Mouse (Mus musculus): ENCODE results near the gene Ano4. TPM values are rescaled to one million over a fixed set of nuclear protein-coding genes. Genes with fewer than 3 reads are reported as not detected.

Gene Ano4
- total and polyA plus RNA-seq, 3 experiments = not detected

- TF ChIP-seq SIN3A (IDR thresholded peaks at IDR 0.05; ENCODE audit: low read length) (0 out of 2 replicates have a peak, but pooled peaks have one; percentile 17), CHD1 (IDR thresholded peaks at IDR 0.05; ENCODE audit: low read depth, low read length) (no peak), KAT2A (conservative IDR thresholded peaks at IDR 0.05; ENCODE audit: low read depth, low read length) (no peak), E2F4 (IDR thresholded peaks at IDR 0.05; ENCODE audit: borderline replicate concordance, low read depth, low read length) (no peak)
Measured at GRCm38 (mm10) chr10:89327004-89327511, 17.5 kb downstream of the Ano4 start (continued).

GRCm38 (mm10) chr10:89326383-89326782 is 18.2 kb downstream of the Ano4 start:
- H3K4me1 ChIP-seq (ENCODE audit: control insufficient read depth in 1 of 2, insufficient read depth in 2 of 2, low read length in 2 of 2) = no peaks in the 10 kb centered on the region
- DNase-seq (ENCODE audit: low read depth, low spot score) = no peak
- TF ChIP-seq TAL1 (IDR thresholded peaks at IDR 0.05; ENCODE audit: low read length) = no peak
- peaks cover 0 to 4% of the 10 kb centered on the region in 2 experiments for H3K27me3 ChIP-seq (ENCODE audit: control insufficient read depth in 1 of 2, insufficient read depth in 2 of 2, low read length in 2 of 2)
- H3K27ac ChIP-seq (ENCODE audit: control insufficient read depth, low read depth, low read length) = no peak overlapping the region
- no peaks in the 10 kb centered on the region for H3K36me3 ChIP-seq (ENCODE audit: control insufficient read depth in 1 of 2, insufficient read depth in 2 of 2, low read length in 2 of 2)
- no peak overlapping the region for H3K9ac ChIP-seq (ENCODE audit: control insufficient read depth, low read depth, low read length, poor library complexity, severe bottlenecking)
- H3K79me2 ChIP-seq (ENCODE audit: control insufficient read depth, insufficient read depth, low read length, poor library complexity) = no peaks in the 10 kb centered on the region
- H3K9me3 ChIP-seq (replicated peaks; ENCODE audit: insufficient read depth, low read length) = no peaks in the 10 kb centered on the region
- no peak overlapping the region for H3K4me3 ChIP-seq (ENCODE audit: control insufficient read depth in 1 of 2, insufficient read depth in 1 of 2, low read depth in 2 of 2, low read length in 2 of 2)

GRCm38 (mm10) chr10:89307566-89307965 is 37.0 kb downstream of the Ano4 start:
- no peak for DNase-seq (ENCODE audit: low read depth, low spot score)
- H3K9me3 ChIP-seq (replicated peaks; ENCODE audit: insufficient read depth, low read length) = no peaks in the 10 kb centered on the region
- H3K4me3 ChIP-seq (ENCODE audit: control insufficient read depth in 1 of 2, insufficient read depth in 1 of 2, low read depth in 2 of 2, low read length in 2 of 2) = no peak overlapping the region
- no peak overlapping the region for H3K9ac ChIP-seq (ENCODE audit: control insufficient read depth, low read depth, low read length, poor library complexity, severe bottlenecking)
- no peaks in the 10 kb centered on the region for H3K79me2 ChIP-seq (ENCODE audit: control insufficient read depth, insufficient read depth, low read length, poor library complexity)
- H3K27ac ChIP-seq (ENCODE audit: control insufficient read depth, low read depth, low read length) = no peak overlapping the region
- H3K36me3 ChIP-seq (ENCODE audit: control insufficient read depth in 1 of 2, insufficient read depth in 2 of 2, low read length in 2 of 2) = no peaks in the 10 kb centered on the region
- TF ChIP-seq EP300 (IDR thresholded peaks at IDR 0.05; ENCODE audit: low read depth in 1 of 2, low read length in 2 of 2) = no peak
- no peak for TF ChIP-seq ZKSCAN1 (IDR thresholded peaks at IDR 0.05; ENCODE audit: low read depth, low read length)
- peak; percentile 61; the same call in 1 of the 2 replicates for TF ChIP-seq MAFK (IDR thresholded peaks at IDR 0.05; ENCODE audit: borderline replicate concordance, low read depth, low read length)
- no peaks in the 10 kb centered on the region; a peak in 1 of 4 replicates for H3K27me3 ChIP-seq (ENCODE audit: control insufficient read depth in 1 of 2, insufficient read depth in 2 of 2, low read length in 2 of 2)
- no peaks in the 10 kb centered on the region for H3K4me1 ChIP-seq (ENCODE audit: control insufficient read depth in 1 of 2, insufficient read depth in 2 of 2, low read length in 2 of 2)

- Histone ChIP-seq H3K79me2 (ENCODE audit: control insufficient read depth, insufficient read depth, low read length, poor library complexity) (no peaks in the 10 kb centered on the region), H3K36me3 (ENCODE audit: control insufficient read depth in 1 of 2, insufficient read depth in 2 of 2, low read length in 2 of 2) (no peaks in the 10 kb centered on the region), H3K4me1 (ENCODE audit: control insufficient read depth in 1 of 2, insufficient read depth in 2 of 2, low read length in 2 of 2) (no peaks in the 10 kb centered on the region), H3K4me3 (ENCODE audit: control insufficient read depth in 1 of 2, insufficient read depth in 1 of 2, low read depth in 2 of 2, low read length in 2 of 2) (no peak overlapping the region), H3K9ac (ENCODE audit: control insufficient read depth, low read depth, low read length, poor library complexity, severe bottlenecking) (no peak overlapping the region), H3K9me3 (replicated peaks; ENCODE audit: insufficient read depth, low read length) (no peaks in the 10 kb centered on the region), H3K27me3 (ENCODE audit: control insufficient read depth in 1 of 2, insufficient read depth in 2 of 2, low read length in 2 of 2) (no peaks in the 10 kb centered on the region), H3K27ac (ENCODE audit: control insufficient read depth, low read depth, low read length) (no peak overlapping the region)
- TF ChIP-seq MAX (IDR thresholded peaks at IDR 0.05; ENCODE audit: low read length) (no peak), EP300 (IDR thresholded peaks at IDR 0.05; ENCODE audit: low read depth in 1 of 2, low read length in 2 of 2) (no peak), ZKSCAN1 (IDR thresholded peaks at IDR 0.05; ENCODE audit: low read depth, low read length) (no peak), HCFC1 (IDR thresholded peaks at IDR 0.05; ENCODE audit: low read depth, low read length) (no peak)
- no peak for DNase-seq (ENCODE audit: low read depth, low spot score)
Measured at GRCm38 (mm10) chr10:89300346-89300745, 44.2 kb downstream of the Ano4 start.
